Mouse (Mus musculus): ENCODE data around the gene Ripply3. TPM values are rescaled to one million over a fixed set of nuclear protein-coding genes. Genes with fewer than 3 reads are reported as not detected.
A peak's percentile ranks its signal among the peaks of the same experiment; 100 is the strongest.

Ripply3 gene
- polyA plus RNA-seq, 1 experiment from 2014 or later: 0.46 TPM

- 96% methylated on average over 4 of the region's 4 CpGs for WGBS
- no peaks in the 10 kb centered on the region for H3K36me3 ChIP-seq (ENCODE audit: control insufficient read depth, insufficient read depth, low read length)
- no peak overlapping the region for H3K27ac ChIP-seq (ENCODE audit: low read length)
- H3K4me3 ChIP-seq (ENCODE audit: low read depth, low read length): no peak overlapping the region
- no peak for ATAC-seq
- no peaks in the 10 kb centered on the region; the same call in 1 of the 2 replicates for H3K9me3 ChIP-seq (replicated peaks; ENCODE audit: control insufficient read depth, low read length, poor library complexity, severe bottlenecking)
- H3K4me1 ChIP-seq (ENCODE audit: control insufficient read depth, insufficient read depth, low read length): peaks cover 9% of the 10 kb centered on the region
- no peaks in the 10 kb centered on the region for H3K27me3 ChIP-seq (ENCODE audit: control insufficient read depth, insufficient read depth, low read depth, low read length)
- H3K9ac ChIP-seq (ENCODE audit: low read depth, low read length): no peak overlapping the region
- H3K4me2 ChIP-seq (ENCODE audit: low read length): no peak overlapping the region
Observed at GRCm38 (mm10) chr16:94301194-94301593, 27.0 kb upstream of the Ripply3 start.

DNA sequence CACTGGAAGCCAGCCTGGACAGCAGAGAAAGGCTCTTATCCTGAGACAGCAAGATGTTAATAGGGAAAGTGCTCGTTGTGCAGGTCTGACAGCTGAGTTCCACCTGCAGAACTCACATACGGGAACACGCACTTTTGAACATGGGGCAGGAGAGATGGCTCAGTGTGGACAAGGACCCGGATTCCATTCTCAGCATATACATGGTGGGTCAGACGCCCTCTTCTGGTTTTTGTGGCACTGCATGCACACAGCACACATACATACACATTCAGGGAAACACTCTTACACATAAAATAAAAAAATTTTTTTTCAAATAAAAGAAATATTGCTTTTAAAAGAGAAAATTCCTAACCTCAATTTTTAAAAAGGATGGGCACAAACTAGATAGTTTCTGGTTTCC, 26.5 kb upstream of the Ripply3 start:
- Histone ChIP-seq H3K9ac (ENCODE audit: low read depth, low read length) (no peak overlapping the region), H3K4me3 (ENCODE audit: low read depth, low read length) (no peak overlapping the region), H3K4me2 (ENCODE audit: low read length) (peak overlapping the region; percentile 68; the same call in 1 of the 2 replicates), H3K27me3 (ENCODE audit: control insufficient read depth, insufficient read depth, low read depth, low read length) (no peaks in the 10 kb centered on the region), H3K4me1 (ENCODE audit: control insufficient read depth, insufficient read depth, low read length) (peaks cover 9% of the 10 kb centered on the region), H3K36me3 (ENCODE audit: control insufficient read depth, insufficient read depth, low read length) (no peaks in the 10 kb centered on the region), H3K27ac (ENCODE audit: low read length) (no peak overlapping the region), H3K9me3 (replicated peaks; ENCODE audit: control insufficient read depth, low read length, poor library complexity, severe bottlenecking) (no peaks in the 10 kb centered on the region; the same call in 1 of the 2 replicates)
- 89% methylated on average over 5 of the region's 5 CpGs for WGBS
- no peak for ATAC-seq

DNA sequence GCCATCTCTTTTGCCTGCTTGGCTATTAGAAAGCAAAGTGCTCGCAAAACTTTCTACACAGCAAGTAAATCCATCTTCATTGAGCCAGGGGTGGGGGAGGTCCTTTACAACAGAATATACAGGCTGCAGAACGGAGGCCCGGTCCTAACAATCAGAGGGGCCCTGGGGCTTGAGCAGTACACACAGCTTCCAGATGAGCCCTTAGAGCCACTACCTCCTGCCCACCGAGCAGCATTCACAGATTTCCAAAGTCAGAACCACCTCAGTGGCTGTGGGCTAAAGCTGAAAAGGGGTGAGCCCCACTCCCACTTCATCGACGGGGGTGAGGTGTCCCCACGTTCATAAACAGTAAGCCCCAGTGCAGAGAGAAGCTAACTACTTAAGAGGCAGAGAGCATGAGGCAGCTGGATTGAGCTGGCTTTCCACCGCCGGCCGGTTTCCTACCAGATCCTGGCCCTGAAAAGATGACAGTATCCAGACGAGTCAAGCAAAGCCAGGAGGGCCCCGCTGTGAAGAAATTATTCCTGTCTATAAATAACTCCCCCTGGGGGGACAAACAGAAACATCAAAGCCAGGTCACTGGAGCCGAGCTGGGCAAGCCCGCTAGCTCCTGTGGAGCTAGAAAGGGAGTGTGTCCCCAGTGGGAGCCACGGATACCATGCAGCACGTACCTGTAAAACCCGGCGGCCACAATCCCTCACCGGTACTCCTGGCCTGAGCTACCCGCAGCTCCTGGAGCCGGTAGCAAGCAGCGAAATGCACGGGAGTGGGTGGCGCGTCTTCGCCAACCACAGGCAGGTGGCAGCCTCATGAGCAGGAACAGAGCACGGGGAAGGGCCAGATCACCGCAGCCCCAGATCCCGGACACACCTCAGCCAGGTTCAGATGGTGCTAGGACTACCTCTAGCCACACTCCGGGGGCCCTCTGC, 25.7 kb upstream of the Ripply3 start:
- ATAC-seq: peak; percentile 83
- 9% methylated on average over 30 of the region's 30 CpGs for WGBS
- no peaks in the 10 kb centered on the region; the same call in 1 of the 2 replicates for H3K9me3 ChIP-seq (replicated peaks; ENCODE audit: control insufficient read depth, low read length, poor library complexity, severe bottlenecking)
- no peaks in the 10 kb centered on the region for H3K36me3 ChIP-seq (ENCODE audit: control insufficient read depth, insufficient read depth, low read length)
- peak overlapping the region; percentile 71 for H3K27ac ChIP-seq (ENCODE audit: low read length)
- H3K4me2 ChIP-seq (ENCODE audit: low read length): peak overlapping the region; percentile 68
- H3K27me3 ChIP-seq (ENCODE audit: control insufficient read depth, insufficient read depth, low read depth, low read length): no peaks in the 10 kb centered on the region
- H3K4me1 ChIP-seq (ENCODE audit: control insufficient read depth, insufficient read depth, low read length): peaks cover 11% of the 10 kb centered on the region
- H3K9ac ChIP-seq (ENCODE audit: low read depth, low read length): peak overlapping the region; percentile 63
- H3K4me3 ChIP-seq (ENCODE audit: low read depth, low read length): peak overlapping the region; percentile 31

DNA sequence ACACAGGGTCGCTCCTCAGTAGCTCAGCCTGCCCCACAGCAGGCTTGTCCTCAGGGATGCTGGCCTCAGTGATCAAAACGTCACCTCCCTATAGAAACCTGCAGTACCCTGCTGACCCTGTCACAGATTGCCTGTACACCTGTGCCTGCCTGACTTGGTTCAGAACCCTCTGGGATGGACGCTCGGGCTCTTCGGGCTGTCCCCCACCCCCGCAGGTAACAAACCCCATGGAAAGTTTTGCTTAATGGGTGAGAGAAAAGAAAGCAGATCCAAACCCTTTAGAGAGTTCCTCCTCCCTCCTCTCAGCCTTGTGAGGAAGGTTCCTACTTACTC, 25.1 kb upstream of the Ripply3 start:
- H3K4me1 ChIP-seq (ENCODE audit: control insufficient read depth, insufficient read depth, low read length): peaks cover 13% of the 10 kb centered on the region
- no peak for ATAC-seq
- H3K36me3 ChIP-seq (ENCODE audit: control insufficient read depth, insufficient read depth, low read length): no peaks in the 10 kb centered on the region
- 20% methylated on average over 6 of the region's 6 CpGs for WGBS
- H3K27me3 ChIP-seq (ENCODE audit: control insufficient read depth, insufficient read depth, low read depth, low read length): no peaks in the 10 kb centered on the region
- H3K4me3 ChIP-seq (ENCODE audit: low read depth, low read length): peak overlapping the region; percentile 31
- H3K9ac ChIP-seq (ENCODE audit: low read depth, low read length): peak overlapping the region; percentile 63
- H3K27ac ChIP-seq (ENCODE audit: low read length): peak overlapping the region; percentile 71
- H3K4me2 ChIP-seq (ENCODE audit: low read length): peak overlapping the region; percentile 68
- no peaks in the 10 kb centered on the region; the same call in 1 of the 2 replicates for H3K9me3 ChIP-seq (replicated peaks; ENCODE audit: control insufficient read depth, low read length, poor library complexity, severe bottlenecking)

DNA sequence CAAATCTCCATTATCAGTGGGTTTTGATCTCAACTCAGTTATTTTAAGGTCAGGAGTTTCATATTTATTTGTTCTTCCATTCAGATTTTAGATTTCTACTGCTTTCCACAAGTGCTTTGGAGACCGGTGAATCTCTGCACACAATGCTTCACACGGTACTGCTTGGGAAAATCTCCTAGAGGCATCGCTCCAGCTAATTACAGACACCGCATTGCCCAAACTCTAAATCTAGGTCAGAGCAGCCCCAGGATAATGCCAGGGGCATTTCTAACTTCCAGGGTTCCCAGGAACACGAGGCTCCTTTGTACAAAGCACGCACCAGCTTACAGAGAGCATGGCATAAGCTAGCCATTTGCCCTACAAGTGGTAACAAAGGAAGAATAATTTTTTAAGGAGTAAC, 20.7 kb upstream of the Ripply3 start:
- Histone ChIP-seq H3K4me2 (ENCODE audit: low read length) (no peak overlapping the region), H3K4me1 (ENCODE audit: control insufficient read depth, insufficient read depth, low read length) (peaks cover 20% of the 10 kb centered on the region), H3K36me3 (ENCODE audit: control insufficient read depth, insufficient read depth, low read length) (no peaks in the 10 kb centered on the region), H3K9me3 (replicated peaks; ENCODE audit: control insufficient read depth, low read length, poor library complexity, severe bottlenecking) (no peaks in the 10 kb centered on the region; the same call in 1 of the 2 replicates), H3K27ac (ENCODE audit: low read length) (no peak overlapping the region; the same call in 1 of the 2 replicates), H3K4me3 (ENCODE audit: low read depth, low read length) (no peak overlapping the region), H3K9ac (ENCODE audit: low read depth, low read length) (no peak overlapping the region), H3K27me3 (ENCODE audit: control insufficient read depth, insufficient read depth, low read depth, low read length) (no peaks in the 10 kb centered on the region)
- ATAC-seq: no peak
- WGBS: 51% methylated on average over 6 of the region's 6 CpGs

DNA sequence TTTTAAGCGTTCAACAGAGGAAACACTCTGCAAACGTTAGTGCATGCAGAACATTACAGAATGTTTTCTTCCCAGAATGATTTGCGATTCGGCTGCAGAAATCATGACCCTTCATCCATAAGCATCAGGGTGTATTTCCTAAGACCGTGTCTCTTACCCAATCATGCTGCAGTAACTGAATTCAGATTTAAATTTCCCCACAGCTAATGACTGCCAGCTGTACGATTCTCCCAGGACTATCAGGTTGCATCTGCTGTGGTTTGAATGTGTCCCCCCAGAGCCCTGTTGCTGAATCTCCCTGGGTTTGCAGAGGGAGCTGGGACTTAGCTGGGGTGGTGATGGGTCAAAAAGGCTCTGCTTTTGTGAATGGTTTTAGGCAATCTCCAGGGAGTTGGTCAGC, 20.3 kb upstream of the Ripply3 start:
- Histone ChIP-seq H3K4me1 (ENCODE audit: control insufficient read depth, insufficient read depth, low read length) (peaks cover 18% of the 10 kb centered on the region), H3K9me3 (replicated peaks; ENCODE audit: control insufficient read depth, low read length, poor library complexity, severe bottlenecking) (no peaks in the 10 kb centered on the region; the same call in 1 of the 2 replicates), H3K9ac (ENCODE audit: low read depth, low read length) (no peak overlapping the region), H3K27me3 (ENCODE audit: control insufficient read depth, insufficient read depth, low read depth, low read length) (no peaks in the 10 kb centered on the region), H3K27ac (ENCODE audit: low read length) (peak overlapping the region; percentile 38; the same call in 1 of the 2 replicates), H3K36me3 (ENCODE audit: control insufficient read depth, insufficient read depth, low read length) (no peaks in the 10 kb centered on the region), H3K4me3 (ENCODE audit: low read depth, low read length) (no peak overlapping the region), H3K4me2 (ENCODE audit: low read length) (no peak overlapping the region)
- WGBS: 49% methylated on average over 6 of the region's 6 CpGs
- ATAC-seq: no peak

GRCm38 (mm10) chr16:94309025-94309424, 19.2 kb upstream of the Ripply3 start:
- 85% methylated on average over 4 of the region's 4 CpGs for WGBS
- Histone ChIP-seq H3K4me2 (ENCODE audit: low read length) (no peak overlapping the region), H3K4me1 (ENCODE audit: control insufficient read depth, insufficient read depth, low read length) (peaks cover 20% of the 10 kb centered on the region), H3K27ac (ENCODE audit: low read length) (no peak overlapping the region), H3K27me3 (ENCODE audit: control insufficient read depth, insufficient read depth, low read depth, low read length) (no peaks in the 10 kb centered on the region), H3K36me3 (ENCODE audit: control insufficient read depth, insufficient read depth, low read length) (no peaks in the 10 kb centered on the region), H3K9ac (ENCODE audit: low read depth, low read length) (no peak overlapping the region), H3K9me3 (replicated peaks; ENCODE audit: control insufficient read depth, low read length, poor library complexity, severe bottlenecking) (no peaks in the 10 kb centered on the region; the same call in 1 of the 2 replicates), H3K4me3 (ENCODE audit: low read depth, low read length) (no peak overlapping the region)
- no peak for ATAC-seq

DNA sequence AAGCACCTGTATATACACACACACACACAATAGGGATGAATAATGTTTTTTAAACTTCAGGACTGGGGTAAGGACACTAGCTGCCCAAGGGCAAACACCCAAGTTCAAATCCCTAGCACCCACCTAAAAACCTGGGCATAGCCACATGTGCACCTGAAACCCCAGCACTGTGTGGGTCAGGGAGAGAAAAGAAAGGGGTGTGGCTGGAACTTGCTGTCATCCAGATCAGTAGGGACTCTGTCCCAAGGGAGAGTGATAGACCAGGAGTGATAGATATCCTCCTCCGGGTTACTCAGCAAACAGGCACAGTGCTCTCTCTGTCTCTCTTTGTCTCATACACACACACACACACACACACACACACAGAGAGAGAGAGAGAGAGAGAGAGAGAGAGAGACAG, 16.8 kb upstream of the Ripply3 start:
- H3K27me3 ChIP-seq (ENCODE audit: control insufficient read depth, insufficient read depth, low read depth, low read length): no peaks in the 10 kb centered on the region
- 63% methylated on average over 1 of the region's 1 CpGs for WGBS
- peaks cover 20% of the 10 kb centered on the region for H3K4me1 ChIP-seq (ENCODE audit: control insufficient read depth, insufficient read depth, low read length)
- no peak for ATAC-seq
- no peak overlapping the region for H3K4me3 ChIP-seq (ENCODE audit: low read depth, low read length)
- H3K9ac ChIP-seq (ENCODE audit: low read depth, low read length): peak overlapping the region; percentile 39; the same call in 1 of the 2 replicates
- H3K36me3 ChIP-seq (ENCODE audit: control insufficient read depth, insufficient read depth, low read length): no peaks in the 10 kb centered on the region
- no peaks in the 10 kb centered on the region for H3K9me3 ChIP-seq (replicated peaks; ENCODE audit: control insufficient read depth, low read length, poor library complexity, severe bottlenecking)
- peak overlapping the region; percentile 48 for H3K4me2 ChIP-seq (ENCODE audit: low read length)
- peak overlapping the region; percentile 100 for H3K27ac ChIP-seq (ENCODE audit: low read length)

DNA sequence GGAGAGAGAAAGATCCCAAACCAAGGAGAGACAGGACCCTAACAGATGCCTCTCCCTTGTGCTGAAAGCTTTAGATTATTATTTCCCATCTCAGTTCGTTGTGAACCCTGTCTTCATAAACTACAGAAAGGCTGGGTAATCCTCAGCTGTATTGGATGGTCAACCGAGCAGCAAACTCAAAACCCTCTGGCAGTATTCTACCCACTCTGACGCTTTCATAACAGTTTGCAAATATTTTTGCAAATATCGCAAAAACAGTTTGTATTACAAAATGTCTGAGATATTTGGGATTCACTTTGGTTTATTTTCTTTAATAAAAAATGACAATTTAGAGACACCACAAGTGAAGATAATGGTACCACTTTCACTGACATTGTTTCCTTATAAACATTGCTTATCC, 16.3 kb upstream of the Ripply3 start:
- ATAC-seq: no peak
- H3K27me3 ChIP-seq (ENCODE audit: control insufficient read depth, insufficient read depth, low read depth, low read length): no peaks in the 10 kb centered on the region
- peak overlapping the region; percentile 39; the same call in 1 of the 2 replicates for H3K9ac ChIP-seq (ENCODE audit: low read depth, low read length)
- WGBS: 59% methylated on average over 4 of the region's 4 CpGs
- H3K4me2 ChIP-seq (ENCODE audit: low read length): peak overlapping the region; percentile 48
- H3K27ac ChIP-seq (ENCODE audit: low read length): peak overlapping the region; percentile 100
- H3K36me3 ChIP-seq (ENCODE audit: control insufficient read depth, insufficient read depth, low read length): no peaks in the 10 kb centered on the region
- no peaks in the 10 kb centered on the region for H3K9me3 ChIP-seq (replicated peaks; ENCODE audit: control insufficient read depth, low read length, poor library complexity, severe bottlenecking)
- H3K4me1 ChIP-seq (ENCODE audit: control insufficient read depth, insufficient read depth, low read length): peaks cover 20% of the 10 kb centered on the region
- H3K4me3 ChIP-seq (ENCODE audit: low read depth, low read length): peak overlapping the region; percentile 64

Data from midbrain, embryonic 16.5 days (tissue).